Mouse (Mus musculus) intestine, embryonic 16.5 days (tissue): ENCODE measurements at regions not wholly inside any gene's neighbourhood (a gene's known extent, or its start where the extent isn't known, plus 50 kb on each side); places are given as distances from the start of the nearest gene placed in this dataset.

Experiments used
- ATAC-seq: fragments of 200-750 bp; cut with Nextera tagmentation; 2 replicates; pipeline ENCODE4 v1.8.0; 2017; ENCODE audit warnings: moderate TSS enrichment, moderate library complexity
- H3K27ac ChIP-seq: fragments of 300-500 bp; sonication (generic); 2 replicates; pipeline ENCODE4 v1.5.1; 2014; ENCODE audit warnings: mild to moderate bottlenecking, low read length
- H3K27me3 ChIP-seq: fragments of 300-500 bp; sonication (generic); replicated peaks from 2 replicates; pipeline ENCODE4 v1.6.1; 2014; ENCODE audit warnings: low read length, control low read depth, mixed read lengths; ENCODE audit not compliant: control insufficient read depth, insufficient read depth
- H3K36me3 ChIP-seq: fragments of 300-500 bp; sonication (generic); 2 replicates; pipeline ENCODE4 v1.6.1; 2014; ENCODE audit warnings: low read length, control low read depth; ENCODE audit not compliant: control insufficient read depth, insufficient read depth
- H3K4me1 ChIP-seq: fragments of 300-500 bp; sonication (generic); 2 replicates; pipeline ENCODE4 v1.6.1; 2014; ENCODE audit warnings: low read length, control low read depth, mixed read lengths; ENCODE audit not compliant: control insufficient read depth, insufficient read depth
- H3K4me2 ChIP-seq: fragments of 300-500 bp; sonication (generic); 2 replicates; pipeline ENCODE4 v1.6.1; 2014; ENCODE audit warnings: low read depth, low read length, control low read depth
- H3K4me3 ChIP-seq: fragments of 300-500 bp; sonication (generic); 2 replicates; pipeline ENCODE4 v1.5.1; 2014; ENCODE audit warnings: mild to moderate bottlenecking, low read length
- H3K9ac ChIP-seq: fragments of 300-500 bp; sonication (generic); 2 replicates; pipeline ENCODE4 v1.6.1; 2014; ENCODE audit warnings: low read depth, low read length
- H3K9me3 ChIP-seq: fragments of 300-500 bp; sonication (generic); 2 replicates; pipeline ENCODE4 v1.6.1; 2016; ENCODE audit warnings: low read length, control low read depth; ENCODE audit not compliant: control insufficient read depth
- WGBS: fragments of 180-500 bp; shearing (Covaris S2); extraction: QIAGEN DNeasy Blood & Tissue Kit; methylation state at CpG from one replicate; pipeline ENCODE4 v1.1.7; 2014; 5-methylcytosine and 5-hydroxymethylcytosine counted together

- 69% methylated on average over 13 of the region's 13 CpGs for WGBS
- Histone ChIP-seq H3K27me3 (no peaks in the 10 kb centered on the region), H3K4me3 (no peak overlapping the region), H3K9ac (no peak overlapping the region), H3K36me3 (no peaks in the 10 kb centered on the region), H3K9me3 (no peaks in the 10 kb centered on the region), H3K27ac (no peak overlapping the region), H3K4me1 (no peaks in the 10 kb centered on the region), H3K4me2 (no peak overlapping the region)
- ATAC-seq, result no peak
Observed at GRCm38 (mm10) chr12:106453491-106453890, 443.5 kb downstream of the Vrk1 start.

GRCm38 (mm10) chr12:106458215-106458614, 448.2 kb downstream of the Vrk1 start:
- Histone ChIP-seq H3K4me2 (no peak overlapping the region), H3K4me3 (no peak overlapping the region), H3K27me3 (no peaks in the 10 kb centered on the region), H3K36me3 (no peaks in the 10 kb centered on the region), H3K27ac (no peak overlapping the region), H3K9ac (no peak overlapping the region), H3K9me3 (no peaks in the 10 kb centered on the region), H3K4me1 (no peaks in the 10 kb centered on the region)
- ATAC-seq, result no peak
- WGBS, result 59% methylated on average over 6 of the region's 6 CpGs

- ATAC-seq, result no peak
- no peaks in the 10 kb centered on the region for H3K4me1 ChIP-seq
- H3K4me3 ChIP-seq, result no peak overlapping the region
Observed at GRCm38 (mm10) chr12:106460650-106461049, 450.6 kb downstream of the Vrk1 start.

GRCm38 (mm10) chr12:106462281-106462680, 452.3 kb downstream of the Vrk1 start:
- no peak overlapping the region for H3K27ac ChIP-seq
- WGBS, result 25% methylated on average over 3 of the region's 3 CpGs
- no peak overlapping the region for H3K9ac ChIP-seq
- no peaks in the 10 kb centered on the region; the same call in 1 of the 2 replicates for H3K27me3 ChIP-seq
- H3K36me3 ChIP-seq, result no peaks in the 10 kb centered on the region
- no peaks in the 10 kb centered on the region for H3K9me3 ChIP-seq
- no peaks in the 10 kb centered on the region for H3K4me1 ChIP-seq
- no peak overlapping the region for H3K4me3 ChIP-seq
- no peak overlapping the region for H3K4me2 ChIP-seq
- no peak for ATAC-seq

More at GRCm38 (mm10) chr12:106460650-106461049, 450.6 kb downstream of the Vrk1 start:
- Histone ChIP-seq H3K9ac (no peak overlapping the region), H3K9me3 (no peaks in the 10 kb centered on the region), H3K27ac (no peak overlapping the region), H3K27me3 (no peaks in the 10 kb centered on the region; the same call in 1 of the 2 replicates), H3K4me2 (no peak overlapping the region), H3K36me3 (no peaks in the 10 kb centered on the region)
- 82% methylated on average over 7 of the region's 7 CpGs for WGBS

- Histone ChIP-seq H3K27me3 (no peaks in the 10 kb centered on the region; the same call in 1 of the 2 replicates), H3K9ac (no peak overlapping the region), H3K9me3 (no peaks in the 10 kb centered on the region), H3K27ac (no peak overlapping the region), H3K36me3 (no peaks in the 10 kb centered on the region), H3K4me2 (no peak overlapping the region), H3K4me1 (no peaks in the 10 kb centered on the region), H3K4me3 (no peak overlapping the region)
- ATAC-seq, result no peak
- 27% methylated on average over 11 of the region's 11 CpGs for WGBS
Observed at GRCm38 (mm10) chr12:106464701-106465100, 454.7 kb downstream of the Vrk1 start.

- Histone ChIP-seq H3K4me3 (no peak overlapping the region), H3K9ac (no peak overlapping the region), H3K4me2 (no peak overlapping the region), H3K27ac (no peak overlapping the region), H3K36me3 (no peaks in the 10 kb centered on the region), H3K9me3 (no peaks in the 10 kb centered on the region), H3K27me3 (no peaks in the 10 kb centered on the region; the same call in 1 of the 2 replicates), H3K4me1 (no peaks in the 10 kb centered on the region)
- WGBS, result 47% methylated on average over 18 of the region's 18 CpGs
- ATAC-seq, result no peak
Observed at GRCm38 (mm10) chr12:106468173-106468860, 458.3 kb downstream of the Vrk1 start.

GRCm38 (mm10) chr12:106474501-106475165, 464.6 kb downstream of the Vrk1 start:
- H3K4me2 ChIP-seq, result no peak overlapping the region
- H3K4me3 ChIP-seq, result no peak overlapping the region
- H3K27ac ChIP-seq, result no peak overlapping the region
- no peaks in the 10 kb centered on the region for H3K9me3 ChIP-seq
- H3K4me1 ChIP-seq, result peaks cover 8% of the 10 kb centered on the region
- no peak for ATAC-seq
- no peak overlapping the region for H3K9ac ChIP-seq
- 13% methylated on average over 24 of the region's 24 CpGs for WGBS
- H3K27me3 ChIP-seq, result peaks cover 20% of the 10 kb centered on the region
- no peaks in the 10 kb centered on the region for H3K36me3 ChIP-seq

- Histone ChIP-seq H3K4me2 (no peak overlapping the region), H3K9ac (no peak overlapping the region), H3K4me3 (no peak overlapping the region), H3K4me1 (peaks cover 8% of the 10 kb centered on the region), H3K27ac (no peak overlapping the region), H3K9me3 (no peaks in the 10 kb centered on the region), H3K36me3 (no peaks in the 10 kb centered on the region), H3K27me3 (peaks cover 26% of the 10 kb centered on the region)
- ATAC-seq, result no peak
- 65% methylated on average over 8 of the region's 8 CpGs for WGBS
Observed at GRCm38 (mm10) chr12:106475486-106476050, 465.5 kb downstream of the Vrk1 start.

GRCm38 (mm10) chr12:106477040-106477665, 467.1 kb downstream of the Vrk1 start:
- Histone ChIP-seq H3K4me3 (no peak overlapping the region), H3K9me3 (no peaks in the 10 kb centered on the region), H3K36me3 (no peaks in the 10 kb centered on the region), H3K9ac (no peak overlapping the region), H3K27ac (no peak overlapping the region), H3K4me2 (no peak overlapping the region), H3K27me3 (peaks cover 33% of the 10 kb centered on the region), H3K4me1 (peaks cover 8% of the 10 kb centered on the region)
- ATAC-seq, result no peak
- WGBS, result 23% methylated on average over 8 of the region's 8 CpGs
